Mouse (Mus musculus) layer of hippocampus, postnatal 36 days (tissue): ENCODE results near the gene Ascc1. TPM values are rescaled to one million over a fixed set of nuclear protein-coding genes. Genes with fewer than 3 reads are reported as not detected.

Experiments used
- DNase-seq, 2 experiments: peaks; one replicate each; pipeline ENCODE4 v3.0.0; 2022
- total RNA-seq, 2 experiments: library from RNA; stranded (reverse); gene quantifications; 2 replicates each; pipeline ENCODE4 v1.2.3; 2021

Gene Ascc1
- total RNA-seq, 2 experiments from 2014 or later, result 14.3 to 18.1 TPM

DNA sequence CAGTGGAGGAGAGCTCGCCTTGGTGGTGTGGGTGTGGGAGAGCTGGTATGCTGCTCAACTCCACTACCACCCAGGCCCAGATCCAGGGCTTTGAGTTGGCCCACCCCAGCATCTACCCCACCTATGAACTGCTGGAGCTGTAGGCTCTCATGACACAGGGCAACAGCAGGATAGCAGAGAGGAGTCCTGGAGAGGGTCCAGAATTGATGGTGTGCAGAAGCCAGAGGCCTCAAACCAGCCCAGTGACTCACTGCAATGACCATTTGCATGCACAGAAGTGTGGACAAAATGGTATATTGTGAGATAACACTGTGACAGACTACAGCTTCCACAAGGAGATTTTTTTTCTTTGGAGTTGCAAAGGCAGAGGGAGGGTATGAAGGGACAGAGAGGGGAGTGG, 21.1 kb downstream of the Ascc1 start:
- DNase-seq, result no peak

DNA sequence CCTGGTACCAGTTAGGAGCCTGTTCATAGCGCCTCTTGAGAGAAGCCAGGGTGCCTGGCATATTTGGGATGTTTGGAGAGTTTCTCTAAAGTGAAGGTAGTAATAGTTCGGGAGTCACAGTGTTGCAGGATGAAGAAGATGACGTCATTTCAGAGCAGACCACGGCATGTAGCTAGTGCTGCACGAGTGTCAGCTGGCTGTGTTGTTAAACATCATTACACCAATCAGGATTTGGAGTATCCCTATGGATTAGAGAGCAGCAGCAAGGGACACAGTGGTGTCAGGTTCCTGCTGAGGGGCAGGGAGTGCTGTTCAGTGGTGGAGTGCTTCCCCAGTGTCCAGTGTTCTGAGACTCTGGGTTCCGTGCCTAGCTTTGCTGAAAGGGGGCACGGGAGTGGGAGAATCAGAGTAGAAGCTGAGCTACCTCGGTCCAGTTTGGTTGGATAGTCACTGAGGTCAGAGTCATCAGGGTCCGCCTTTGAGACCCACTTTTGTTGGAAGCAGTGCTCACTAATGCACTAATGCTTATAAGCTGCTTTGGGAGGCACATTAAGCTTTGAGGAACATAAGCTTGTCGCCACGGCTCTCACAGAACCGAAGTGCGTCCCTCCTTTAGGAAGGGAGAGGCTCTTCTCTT, 24.3 kb downstream of the Ascc1 start:
- DNase-seq, result no peak

DNA sequence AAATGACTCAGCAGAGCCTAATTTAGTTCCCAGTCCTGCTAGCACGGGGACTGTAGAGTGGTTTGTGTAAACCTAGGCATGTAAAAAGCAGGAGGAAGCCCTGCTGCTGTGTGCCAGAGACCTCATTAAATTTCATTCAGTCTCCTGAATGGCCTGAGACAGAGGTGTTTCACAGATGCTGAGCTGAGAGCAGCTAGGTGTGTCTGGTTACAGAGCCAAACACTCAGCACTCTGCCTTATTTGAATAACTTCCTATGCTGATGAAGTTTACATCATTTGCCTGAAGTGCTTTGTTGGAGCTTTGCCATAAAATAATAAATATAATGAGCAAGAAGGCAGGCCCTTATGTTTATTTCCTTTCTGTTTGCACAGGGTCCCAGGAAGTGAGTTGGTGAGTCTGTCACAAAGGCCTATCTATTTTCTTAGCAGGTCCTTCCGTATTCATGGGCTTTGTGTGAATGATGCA, 25.0 kb downstream of the Ascc1 start:
- DNase-seq, result no peak

DNA sequence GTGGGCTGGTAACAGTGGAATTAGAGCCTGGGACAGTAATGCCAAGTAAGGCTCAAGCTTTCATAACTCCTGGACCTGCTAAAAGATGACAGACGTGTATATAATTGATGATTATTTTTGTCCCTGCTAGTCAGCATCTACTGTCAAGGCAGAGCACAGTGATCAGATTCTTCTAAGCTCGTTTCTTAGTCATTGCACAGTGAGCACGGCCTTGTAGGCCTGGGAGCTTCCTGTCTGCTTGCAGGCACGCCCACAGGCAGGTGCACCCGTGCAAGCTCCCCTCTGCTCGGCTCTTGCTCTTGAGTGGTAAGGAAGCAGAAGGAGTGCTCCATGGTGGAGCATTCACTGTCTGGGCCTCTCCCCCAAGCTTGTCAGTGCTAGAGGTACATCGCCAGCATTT, 25.6 kb downstream of the Ascc1 start:
- DNase-seq, result no peak

DNA sequence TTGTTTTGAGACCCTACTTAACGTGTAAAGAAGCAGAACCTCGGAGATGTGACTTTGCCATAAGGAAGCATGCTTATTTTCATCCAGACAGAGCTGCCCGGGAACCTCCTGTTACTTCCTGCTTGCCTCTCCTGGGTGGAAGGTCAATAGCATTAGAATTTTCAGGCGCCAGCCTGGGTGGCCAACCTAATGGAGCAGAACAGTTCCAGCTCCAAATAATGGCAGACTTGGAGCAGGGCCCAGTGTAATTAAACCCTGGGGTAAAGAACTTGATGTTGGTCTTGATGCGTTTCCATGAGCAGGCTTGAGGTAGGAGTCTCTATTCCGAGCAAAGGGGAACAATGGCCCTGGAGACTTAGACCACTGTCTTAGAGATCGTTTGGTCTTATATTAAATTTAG, 26.4 kb downstream of the Ascc1 start:
- DNase-seq, result no peak

DNA sequence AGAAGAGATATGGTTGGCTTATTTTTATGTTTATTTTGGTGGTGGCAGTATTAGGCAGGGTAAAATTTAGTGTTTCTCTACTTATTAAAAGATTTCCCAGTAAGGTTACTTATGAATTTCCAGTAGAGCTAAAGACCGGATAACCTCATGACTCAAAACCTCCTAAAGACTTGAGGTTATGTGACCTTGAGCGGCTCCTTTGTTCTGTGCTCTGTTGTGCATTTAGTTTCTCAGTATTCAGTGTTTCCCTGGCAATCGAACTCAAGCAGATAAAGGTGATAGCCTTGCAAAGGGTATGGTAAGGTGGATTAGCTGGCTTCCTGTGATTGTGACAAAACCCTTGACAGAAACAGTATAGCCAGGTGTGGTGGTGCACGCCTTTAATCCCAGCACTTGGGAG, 26.8 kb downstream of the Ascc1 start:
- DNase-seq, result no peak

DNA sequence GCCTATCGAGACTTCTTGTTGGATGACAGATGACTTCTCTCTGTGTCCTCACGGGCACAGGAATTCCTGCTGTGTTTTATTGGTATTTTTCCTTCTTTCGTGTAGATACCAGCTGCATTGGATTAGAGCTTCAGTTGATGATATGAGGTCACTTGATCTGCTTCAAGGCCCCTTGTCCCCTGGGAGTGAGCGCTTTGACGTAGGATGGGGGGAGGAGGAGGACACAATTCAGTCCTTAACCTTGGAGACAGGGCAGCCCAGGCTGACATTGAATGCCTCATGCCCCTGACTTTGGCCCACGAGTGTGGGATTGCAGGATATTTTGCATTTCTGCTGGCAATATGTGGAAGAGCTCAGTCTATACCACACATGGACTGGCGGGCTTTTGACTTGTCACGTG, 29.0 kb downstream of the Ascc1 start:
- no peak for DNase-seq

- peak in 1 of 2 experiments; percentile 9 for DNase-seq
Observed at GRCm38 (mm10) chr10:60031985-60032384, 29.4 kb downstream of the Ascc1 start.

GRCm38 (mm10) chr10:60032622-60033021, 30.0 kb downstream of the Ascc1 start:
- no peak for DNase-seq

GRCm38 (mm10) chr10:60033064-60033463, 30.5 kb downstream of the Ascc1 start:
- no peak for DNase-seq

DNA sequence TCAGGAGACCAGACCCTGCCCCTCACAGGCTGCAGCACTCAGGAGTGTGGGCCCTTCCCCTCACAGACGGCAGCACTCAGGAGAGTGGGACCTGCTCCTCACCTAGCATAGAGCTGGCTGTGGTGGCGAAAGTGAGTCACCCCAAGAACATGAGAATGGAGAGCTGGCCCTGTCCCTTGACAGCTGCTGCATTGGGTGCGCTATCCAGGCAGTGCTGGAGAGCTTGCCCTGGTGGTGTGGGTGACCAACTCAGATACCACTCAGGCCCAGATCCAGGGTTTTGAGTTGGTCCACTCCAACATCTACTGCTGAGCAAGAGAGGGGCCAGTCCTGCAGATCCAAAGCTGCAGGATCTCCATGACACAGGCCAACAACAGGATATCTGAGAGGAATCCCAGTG, 32.0 kb downstream of the Ascc1 start:
- no peak for DNase-seq

- no peak for DNase-seq
Observed at GRCm38 (mm10) chr10:60035744-60036143, 33.1 kb downstream of the Ascc1 start.

GRCm38 (mm10) chr10:60042350-60042922, 39.8 kb downstream of the Ascc1 start:
- no peak for DNase-seq

DNA sequence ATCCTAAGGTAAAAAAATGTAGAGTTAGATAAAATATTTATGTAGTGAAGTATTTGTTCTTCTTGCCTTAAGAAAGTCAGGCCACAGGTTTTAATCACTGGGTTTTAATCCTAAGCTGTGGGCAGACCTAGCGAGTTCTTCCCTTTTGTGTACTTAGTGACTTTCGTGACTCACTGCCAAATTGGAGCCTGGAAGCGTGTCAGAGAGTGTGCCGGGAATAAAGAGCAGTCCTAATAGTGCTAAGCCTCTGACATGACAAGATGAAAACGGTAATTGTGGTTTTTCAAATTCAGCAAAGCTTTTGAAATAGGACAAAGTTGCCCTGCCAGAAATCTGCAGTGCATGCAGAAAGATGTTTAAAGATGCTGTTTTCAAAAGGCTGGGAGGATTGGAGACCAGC, 44.1 kb downstream of the Ascc1 start:
- peak; percentile 40 to 42 for DNase-seq

DNA sequence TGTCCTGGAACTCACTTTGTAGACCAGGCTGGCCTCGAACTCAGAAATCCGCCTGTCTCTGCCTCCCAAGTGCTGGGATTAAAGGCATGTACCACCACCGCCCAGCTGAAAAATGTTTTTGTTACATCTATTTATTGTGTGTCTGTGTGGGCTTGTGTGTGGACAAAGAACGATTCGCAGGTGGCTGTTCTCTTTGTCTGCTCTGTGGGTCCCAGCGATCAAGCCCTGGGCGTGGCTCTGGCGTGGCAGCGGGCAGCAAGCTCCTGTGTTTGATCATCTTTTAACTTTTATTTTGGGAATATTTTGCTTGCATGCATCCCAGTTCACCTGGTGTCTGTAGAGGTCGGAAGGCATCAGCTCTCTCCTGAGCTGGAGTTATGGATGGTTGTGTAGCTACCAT, 48.0 kb downstream of the Ascc1 start:
- DNase-seq, result no peak

- DNase-seq, result no peak
Observed at GRCm38 (mm10) chr10:60053073-60053472, 50.5 kb downstream of the Ascc1 start.

DNA sequence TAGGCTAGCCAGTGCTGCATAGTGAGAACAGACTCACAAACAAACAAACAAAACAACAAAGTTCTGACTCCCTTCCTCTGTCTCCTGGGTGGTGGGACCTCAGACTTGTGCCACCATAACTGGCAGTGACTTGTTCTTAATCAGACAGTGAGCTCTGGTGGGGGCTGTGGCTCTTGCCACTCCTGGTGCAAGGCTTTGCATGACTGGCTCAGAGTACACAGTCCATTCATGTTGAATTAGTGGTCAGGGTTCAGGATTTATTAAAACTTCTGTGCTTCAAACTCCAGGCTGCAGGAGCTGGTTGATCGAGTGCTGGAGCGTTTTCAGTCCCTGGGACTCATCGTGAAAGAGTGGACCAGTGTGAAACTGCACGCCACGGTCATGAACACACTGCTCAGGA, 59.6 kb downstream of the Ascc1 start:
- no peak for DNase-seq

DNA sequence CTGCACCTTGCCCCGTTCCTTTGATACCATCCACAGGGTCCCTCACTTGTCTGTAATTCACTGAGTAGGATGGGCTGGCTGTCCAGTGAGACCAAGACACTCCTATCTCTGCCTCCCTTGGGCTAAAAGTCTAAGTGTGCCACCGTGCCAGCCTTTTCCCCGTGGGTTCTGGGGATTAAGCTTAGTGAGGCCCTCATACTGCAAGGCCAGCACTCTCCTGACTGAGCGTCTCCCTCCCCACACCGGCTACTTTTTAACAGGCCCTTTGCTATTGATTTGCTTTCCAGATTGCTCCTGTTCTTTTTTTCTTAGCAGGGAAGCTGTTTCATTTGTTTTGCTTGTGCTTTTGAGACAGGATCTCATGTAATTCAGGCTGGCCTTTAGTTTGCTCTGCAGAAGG, 60.3 kb downstream of the Ascc1 start:
- no peak for DNase-seq

GRCm38 (mm10) chr10:60066524-60066923, 63.9 kb downstream of the Ascc1 start:
- DNase-seq, result peak in 1 of 2 experiments; percentile 28

DNA sequence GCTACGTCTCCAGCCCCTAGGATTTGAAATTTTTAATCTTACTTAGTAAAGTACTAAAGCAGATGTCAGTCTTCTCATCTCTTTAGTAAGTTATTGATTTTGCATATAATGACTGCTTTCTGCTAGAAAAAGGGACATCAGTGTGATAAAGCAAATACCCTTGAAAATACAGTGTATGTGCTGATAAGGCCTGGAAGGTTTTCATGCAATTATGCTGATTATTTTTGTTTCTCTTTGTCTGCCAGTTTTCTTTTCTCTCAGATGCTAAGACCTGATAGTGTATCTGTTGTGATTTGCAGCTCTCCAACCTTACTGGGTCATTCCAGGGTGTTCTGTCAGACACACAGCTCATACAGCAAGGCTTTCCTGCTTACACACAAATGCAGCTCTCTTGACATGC, 72.6 kb downstream of the Ascc1 start:
- DNase-seq, result no peak

GRCm38 (mm10) chr10:60077226-60077625, 74.6 kb downstream of the Ascc1 start:
- no peak for DNase-seq

DNA sequence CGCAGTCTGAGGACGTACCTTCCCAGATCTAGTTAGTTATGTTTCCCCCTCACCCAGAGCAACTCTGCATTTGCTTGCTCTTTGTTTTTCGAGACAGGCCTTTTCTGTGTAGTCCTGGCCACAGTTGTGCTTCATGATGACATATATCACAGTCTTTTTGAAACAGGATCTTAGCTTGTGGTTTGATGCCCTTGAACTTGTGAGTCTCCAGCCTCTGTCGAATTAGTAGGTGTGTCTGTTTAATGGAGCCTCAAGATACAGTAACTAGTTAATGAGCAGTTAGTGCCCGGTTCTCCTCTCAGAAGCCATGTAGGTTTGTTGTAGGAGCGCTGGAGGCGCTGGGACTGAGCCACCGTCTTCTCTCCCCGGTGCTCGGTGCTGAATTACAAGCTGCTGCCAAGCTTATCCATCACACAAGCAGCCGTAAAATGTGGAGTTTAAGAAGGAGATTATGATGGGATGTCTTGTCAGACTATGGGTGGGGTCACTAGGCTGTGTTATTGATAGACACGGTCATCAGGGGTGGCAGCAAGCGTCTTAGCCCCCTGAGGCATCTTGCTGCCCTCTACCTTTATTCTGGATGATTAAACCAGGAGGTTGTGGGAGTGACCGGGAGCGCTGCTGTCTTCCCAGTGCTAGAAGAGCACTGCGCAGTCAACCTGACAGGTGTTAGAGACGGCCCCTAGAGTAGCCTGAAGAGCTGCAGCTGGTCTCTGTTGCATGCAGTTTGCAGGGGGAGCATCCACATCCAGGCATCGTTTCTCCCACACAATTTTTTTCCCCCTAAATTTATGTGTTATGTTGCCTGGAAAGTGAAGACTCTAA, 75.3 kb downstream of the Ascc1 start:
- DNase-seq, result no peak

GRCm38 (mm10) chr10:60078561-60078917, 75.9 kb downstream of the Ascc1 start:
- peak; percentile 20 to 21 for DNase-seq

- DNase-seq, result no peak
Observed at GRCm38 (mm10) chr10:60080171-60080570, 77.6 kb downstream of the Ascc1 start.
